Mouse (Mus musculus): ENCODE data around the gene Tmem236.

Gene Tmem236

DNA sequence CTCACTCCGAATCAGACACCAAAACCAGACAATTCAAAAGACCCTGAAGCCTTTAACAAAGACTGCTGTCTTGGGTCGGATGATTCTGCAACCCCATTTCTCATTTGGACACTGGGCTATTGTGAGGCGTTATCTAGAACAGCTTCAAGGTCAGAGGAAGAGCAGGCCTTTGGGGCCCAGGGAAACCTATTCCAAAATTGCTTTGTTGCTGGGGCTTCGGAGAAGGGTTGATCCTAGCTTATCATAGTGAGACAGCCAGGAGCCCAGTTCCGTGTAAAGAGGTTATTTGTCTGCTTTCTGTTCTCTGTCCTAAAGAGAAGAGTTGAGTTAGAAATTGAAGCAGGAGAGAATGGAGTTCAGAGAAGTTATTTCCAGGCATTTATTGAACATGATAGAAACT, 64.8 kb downstream of the Tmem236 start:
- no peak for ATAC-seq (ENCODE audit: insufficient number of reproducible peaks, low FRiP score, low TSS enrichment)

DNA sequence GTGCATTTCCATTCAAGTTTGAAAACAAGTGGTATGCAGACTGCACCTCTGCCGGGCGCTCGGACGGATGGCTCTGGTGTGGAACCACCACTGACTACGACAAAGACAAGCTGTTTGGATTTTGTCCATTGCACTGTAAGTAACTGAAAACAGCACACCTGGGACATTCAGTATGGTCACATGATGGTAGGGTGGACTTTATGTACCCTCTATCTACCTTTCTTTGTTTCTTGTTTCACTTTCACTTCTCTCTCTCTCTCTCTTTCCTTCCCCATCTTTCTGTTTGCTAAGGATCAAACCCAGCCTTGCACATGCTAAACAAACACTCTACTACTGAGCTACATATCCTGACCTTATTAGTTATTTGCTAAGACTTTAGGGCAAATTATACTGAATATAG, 69.8 kb downstream of the Tmem236 start:
- ATAC-seq (ENCODE audit: insufficient number of reproducible peaks, low FRiP score, low TSS enrichment), result no peak

DNA sequence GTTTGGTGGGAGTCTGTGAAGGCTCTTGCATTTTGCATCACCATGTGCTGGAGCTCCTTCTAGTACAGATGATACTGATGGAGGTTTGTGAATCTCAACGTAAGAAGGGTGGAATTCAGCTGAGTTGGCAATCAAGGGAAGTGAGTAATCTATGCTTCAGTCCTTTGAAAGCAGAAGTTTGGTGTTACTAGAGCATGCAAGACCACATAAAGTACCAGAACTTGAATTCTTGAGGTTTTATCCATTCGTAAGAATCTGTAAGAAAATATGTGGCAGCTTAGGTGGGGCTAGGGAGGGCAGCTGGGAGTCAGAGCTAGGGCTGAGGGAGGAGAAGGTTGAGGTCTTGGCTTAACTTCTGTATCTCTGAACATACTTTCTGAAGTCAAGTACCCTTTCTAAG, 70.3 kb downstream of the Tmem236 start:
- no peak for ATAC-seq (ENCODE audit: insufficient number of reproducible peaks, low FRiP score, low TSS enrichment)

DNA sequence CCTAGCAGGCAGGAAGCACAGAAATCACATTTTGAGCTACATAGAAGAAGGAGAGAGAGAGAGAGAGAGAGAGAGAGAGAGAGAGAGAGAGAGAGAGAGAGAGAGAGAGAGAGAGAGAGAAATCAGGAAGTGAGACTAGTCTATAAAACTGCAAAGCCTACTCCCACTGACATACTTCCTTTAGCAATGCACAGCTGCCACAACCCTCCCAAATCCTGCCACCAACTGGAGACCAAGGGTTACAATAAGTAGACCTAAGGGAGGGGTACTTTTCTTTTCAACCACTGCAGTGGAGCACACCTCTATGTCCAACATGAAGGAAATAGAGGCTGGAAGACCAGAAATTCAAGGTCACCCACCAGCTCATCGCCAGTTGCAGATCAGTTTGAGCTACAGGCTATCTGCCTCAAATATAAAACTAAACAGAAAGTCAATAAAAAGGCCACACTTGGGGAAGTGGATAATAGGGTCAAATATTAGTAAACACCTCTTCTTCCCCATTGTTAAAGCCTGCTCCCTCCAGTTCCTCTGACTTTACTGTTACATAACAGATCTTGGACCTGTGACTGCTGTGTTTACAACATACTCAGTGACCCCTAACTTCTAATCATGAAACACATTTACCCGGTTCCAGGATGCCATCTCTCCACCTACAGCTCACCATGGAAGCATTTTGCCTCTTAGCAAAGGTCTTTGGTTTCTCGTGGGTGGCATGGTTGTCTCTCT, 75.7 kb downstream of the Tmem236 start:
- ATAC-seq (ENCODE audit: insufficient number of reproducible peaks, low FRiP score, low TSS enrichment), result no peak

DNA sequence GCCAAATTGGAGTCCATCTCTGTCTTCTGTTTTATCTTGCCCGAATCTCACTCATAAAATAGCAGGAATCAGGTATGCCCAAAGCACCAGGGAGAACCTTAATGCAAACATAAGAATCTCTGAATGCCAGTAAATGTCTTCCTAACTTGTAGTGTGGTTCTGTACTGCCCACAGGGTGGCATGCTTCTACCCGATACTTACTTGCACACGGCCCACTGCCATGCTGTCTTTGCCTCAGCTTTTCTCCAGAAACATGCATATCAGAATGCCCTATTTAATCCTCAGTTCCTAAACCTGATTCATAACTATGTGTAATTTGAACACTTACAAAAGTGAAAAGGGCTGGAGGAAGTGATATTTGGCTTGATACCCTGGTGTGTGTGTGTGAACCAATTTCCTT, 77.6 kb downstream of the Tmem236 start:
- no peak for ATAC-seq (ENCODE audit: insufficient number of reproducible peaks, low FRiP score, low TSS enrichment)

DNA sequence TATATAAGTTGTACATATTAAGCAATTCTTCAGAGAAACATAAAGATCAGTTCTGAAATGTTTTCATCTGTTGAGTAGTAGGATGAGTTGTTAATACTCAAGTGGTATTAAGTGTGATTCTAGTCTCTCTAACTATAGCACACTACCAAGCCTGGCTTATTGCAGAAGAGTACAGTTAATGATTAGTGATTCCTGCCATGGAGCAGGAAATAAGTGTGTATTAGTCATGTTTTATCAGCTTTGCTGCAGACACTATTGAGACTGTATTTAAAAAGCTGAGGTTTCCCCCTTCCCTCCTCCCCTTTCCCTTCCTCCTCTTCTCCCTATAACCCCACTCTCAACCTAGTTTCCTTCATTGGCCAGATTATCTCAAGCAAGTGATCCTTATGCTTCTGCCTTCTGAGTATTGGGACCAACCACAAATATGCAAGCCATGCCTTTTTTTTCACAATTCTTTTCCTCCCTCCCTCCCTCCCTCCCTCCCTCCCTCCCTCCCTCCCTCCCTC, 84.1 kb downstream of the Tmem236 start:
- ATAC-seq (ENCODE audit: insufficient number of reproducible peaks, low FRiP score, low TSS enrichment), result no peak

DNA sequence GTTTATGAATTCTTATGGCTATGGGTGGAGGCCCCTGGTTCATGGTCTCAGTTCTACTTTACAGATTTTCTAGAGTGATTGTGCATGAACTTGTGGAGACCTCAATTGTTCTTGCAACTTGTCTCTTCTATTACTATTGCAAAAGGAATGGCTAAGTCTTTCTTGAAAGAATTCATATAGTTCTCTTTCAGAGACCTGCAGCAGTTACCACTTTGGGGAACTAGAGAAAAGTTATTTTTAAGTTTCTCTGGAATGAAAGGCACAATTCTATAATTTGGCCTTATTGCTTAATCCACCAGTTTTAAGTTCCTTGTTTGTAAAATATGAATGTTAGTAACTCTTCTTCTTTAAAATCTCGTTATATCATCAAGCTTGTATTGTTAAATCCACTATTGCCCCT, 87.8 kb downstream of the Tmem236 start:
- ATAC-seq (ENCODE audit: insufficient number of reproducible peaks, low FRiP score, low TSS enrichment), result no peak

DNA sequence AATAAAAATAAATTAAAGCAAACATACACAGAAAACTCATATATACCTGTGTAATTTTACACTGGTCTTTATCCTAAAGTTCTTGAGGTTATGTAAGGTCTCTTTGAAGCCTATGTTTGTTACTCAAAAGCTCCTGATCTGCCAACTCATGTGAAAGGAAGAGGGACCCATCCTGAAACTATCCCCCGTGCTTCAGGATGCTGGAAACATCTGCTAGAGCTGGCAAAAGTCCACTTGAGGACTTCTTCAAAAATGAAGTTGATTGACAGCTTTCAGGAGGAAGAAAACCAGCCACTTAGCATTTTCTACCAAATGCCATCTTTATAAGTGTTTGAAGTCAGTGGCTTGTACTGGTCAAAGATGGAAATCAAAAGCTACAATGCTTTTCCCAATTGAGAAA, 94.8 kb downstream of the Tmem236 start:
- no peak for ATAC-seq (ENCODE audit: insufficient number of reproducible peaks, low FRiP score, low TSS enrichment)
